Mouse (Mus musculus): ENCODE measurements around the gene 9330161L09Rik.
A peak's percentile ranks its signal among the peaks of the same experiment; 100 is the strongest.

The 9330161L09Rik gene

DNA sequence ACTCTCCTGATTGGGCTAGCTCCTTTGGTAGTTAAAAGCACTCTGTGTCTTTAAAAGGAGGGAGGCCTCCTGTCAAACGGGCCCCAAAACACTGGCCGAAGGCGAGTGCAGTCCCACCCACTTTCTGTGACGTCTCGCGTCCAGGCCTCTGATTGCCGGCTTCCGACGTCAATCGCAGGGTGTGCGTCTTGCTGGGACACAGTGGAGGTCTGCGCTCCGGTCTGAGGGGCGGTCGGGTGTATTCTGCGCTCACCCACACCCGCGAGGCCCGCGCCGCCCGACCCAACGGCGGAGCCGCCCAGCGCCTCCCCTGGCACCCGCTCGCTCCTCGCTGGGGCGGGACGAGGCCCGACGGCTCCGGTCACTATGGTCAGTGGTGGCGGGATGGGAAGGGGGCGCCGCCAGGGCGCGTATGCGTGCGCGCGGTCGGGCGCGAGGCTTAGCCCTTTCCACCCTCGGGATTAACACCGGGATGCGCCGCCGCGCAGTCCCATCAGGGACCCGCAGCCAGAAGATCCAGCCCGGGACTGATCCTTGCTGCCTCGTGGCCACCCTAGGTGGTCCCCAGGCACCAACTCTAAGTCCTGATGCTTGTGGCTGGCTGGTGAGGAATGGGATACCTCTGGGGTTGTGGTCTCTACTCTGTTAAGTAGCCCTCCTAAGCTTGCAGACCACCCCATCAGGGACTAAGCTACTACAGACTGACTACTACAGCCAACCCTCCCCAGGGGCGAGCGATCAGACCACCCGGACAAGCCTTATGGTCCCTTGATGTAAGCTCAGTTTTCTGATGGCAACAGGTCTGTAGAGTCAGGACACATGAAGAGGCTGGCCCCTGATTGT, 18.9 kb downstream of the 9330161L09Rik start, which contains the start of gene Otub2:
Otub2 (plus strand) TSS at position 178 of the 843 bp plus-strand sequence.
- peak; percentile 86 for DNase-seq (ENCODE audit: low spot score)

DNA sequence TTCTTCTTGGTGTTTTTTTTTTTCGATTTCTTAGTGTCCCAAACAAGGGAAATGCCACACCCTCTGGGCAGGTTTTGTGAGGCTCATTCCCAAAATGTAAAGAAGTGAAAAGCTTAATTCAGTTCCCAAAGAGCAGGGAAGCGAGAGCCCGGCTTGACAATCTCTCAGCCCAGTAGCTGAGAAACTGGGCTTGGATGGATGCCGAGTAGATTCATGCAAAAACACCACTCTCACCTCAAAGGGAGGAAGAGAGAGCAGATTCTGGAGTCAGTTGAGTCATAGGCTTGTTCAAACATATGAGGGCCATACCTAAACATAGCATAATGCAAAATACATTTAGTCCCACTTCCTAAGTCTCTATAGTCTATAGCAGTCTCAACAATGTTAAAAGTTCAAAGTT, 27.4 kb downstream of the 9330161L09Rik start:
- DNase-seq (ENCODE audit: low spot score) = no peak

DNA sequence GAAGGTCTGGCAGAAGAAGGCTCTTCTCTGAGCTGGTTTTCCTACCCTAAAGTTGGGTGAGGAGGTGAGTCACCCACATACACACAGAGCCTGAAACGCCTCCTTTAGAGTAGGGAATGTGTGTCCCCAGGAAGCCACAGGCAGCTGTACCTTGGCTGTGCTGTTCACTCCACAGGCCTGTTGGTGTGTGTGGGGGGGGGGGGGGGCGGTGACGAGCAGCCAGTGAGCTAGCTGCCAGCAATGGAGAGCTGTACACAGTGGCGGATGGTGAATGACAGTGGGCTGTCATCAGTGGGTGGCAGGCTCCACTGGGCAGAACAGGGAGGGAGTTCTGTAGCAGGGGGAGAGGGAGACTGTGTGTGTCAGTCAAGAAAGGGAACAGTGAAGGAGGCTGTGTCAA, 30.8 kb downstream of the 9330161L09Rik start:
- no peak for DNase-seq (ENCODE audit: low spot score)

DNA sequence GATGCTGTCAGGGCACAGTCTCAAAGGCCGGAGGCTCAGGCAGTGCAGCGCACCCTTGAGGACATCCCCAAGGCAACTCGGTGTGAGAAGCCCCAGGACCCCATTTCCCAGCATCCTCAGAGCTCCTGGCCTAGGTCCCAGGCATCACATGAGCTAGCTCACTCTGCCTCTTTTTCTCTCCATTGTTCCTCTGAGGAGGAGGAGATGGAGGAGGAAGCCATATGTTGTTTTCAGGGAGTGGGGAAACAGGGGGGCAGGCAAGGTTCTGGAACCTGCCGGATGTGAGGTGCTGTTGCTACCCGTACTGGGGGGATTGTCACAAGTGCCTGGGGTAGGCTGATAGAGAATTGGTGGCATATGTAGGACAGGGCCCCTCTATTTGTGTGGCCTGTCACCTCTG, 31.5 kb downstream of the 9330161L09Rik start:
- no peak for DNase-seq (ENCODE audit: low spot score)

DNA sequence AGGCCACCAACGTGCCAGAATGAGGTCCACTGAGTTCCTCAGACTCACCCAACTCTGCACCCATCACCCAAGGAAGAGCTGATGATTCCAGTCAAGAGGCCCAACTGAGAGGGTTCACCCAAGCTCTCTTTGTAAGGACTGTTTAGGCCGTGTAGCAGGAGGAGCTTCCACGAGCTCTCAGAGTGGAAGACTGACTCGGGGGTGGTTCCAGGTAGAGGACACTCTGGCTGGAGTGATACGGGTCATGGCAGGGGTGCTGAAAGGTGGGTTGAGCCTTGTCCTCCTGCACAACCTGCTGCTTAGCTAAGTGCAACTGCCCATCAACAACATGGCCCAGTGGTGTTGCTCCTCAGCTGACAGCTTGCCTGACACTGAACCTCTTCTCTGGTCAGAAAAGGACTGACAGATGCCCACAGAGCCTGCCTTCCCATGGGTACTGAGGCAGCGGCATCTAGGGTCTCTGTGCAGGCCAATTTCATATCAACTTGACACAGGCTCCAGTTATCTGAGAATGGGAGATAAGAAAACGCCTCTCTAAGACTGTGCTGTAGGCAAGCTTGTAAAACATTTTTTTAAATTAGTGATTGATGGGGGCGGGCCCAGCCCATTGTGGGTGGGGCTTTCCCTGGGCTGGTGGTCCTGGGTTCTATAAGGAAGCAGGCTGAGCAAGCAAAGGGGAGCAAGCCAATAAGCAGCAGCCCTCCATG, 33.9 kb downstream of the 9330161L09Rik start:
- DNase-seq (ENCODE audit: low spot score) = no peak

DNA sequence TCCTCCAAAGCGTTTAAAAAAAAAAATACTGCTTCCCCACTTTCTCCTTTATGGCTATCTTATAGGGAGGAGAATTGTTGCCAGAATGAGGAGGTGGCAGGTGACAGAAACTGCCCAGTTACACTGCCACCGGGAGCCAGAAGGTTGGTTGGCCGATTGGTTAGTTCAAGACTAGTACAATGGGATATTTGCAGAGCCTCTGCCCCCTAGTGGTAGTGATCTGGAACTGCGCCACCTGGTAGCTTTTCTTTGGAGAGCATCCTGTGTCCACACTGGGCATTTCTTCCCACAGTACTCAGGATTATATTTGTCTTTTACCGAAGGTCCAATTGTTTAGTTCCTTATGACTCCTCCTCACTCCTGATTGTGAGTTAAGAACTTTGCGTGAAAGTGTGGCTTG, 35.9 kb downstream of the 9330161L09Rik start:
- DNase-seq (ENCODE audit: low spot score) = peak; percentile 49

DNA sequence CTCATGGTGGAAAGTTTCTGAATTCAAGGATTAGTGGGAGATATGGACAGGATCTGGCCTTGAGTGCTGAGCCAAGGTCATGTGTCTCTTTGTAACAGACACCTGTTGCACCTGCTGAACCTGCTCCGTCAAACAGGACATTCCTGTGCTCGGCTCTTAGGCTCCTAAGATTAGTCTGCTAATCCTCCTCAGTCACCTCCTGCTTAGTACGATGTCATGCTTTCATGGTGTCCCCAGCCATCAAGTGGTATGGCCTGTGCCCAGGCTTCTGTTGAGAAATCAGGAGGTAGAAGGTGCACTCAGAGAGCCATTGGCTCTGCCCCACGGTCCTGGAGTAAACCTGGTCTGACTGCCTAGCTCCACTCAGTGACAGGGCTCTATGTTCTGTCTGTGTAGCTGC, 36.8 kb downstream of the 9330161L09Rik start:
- no peak for DNase-seq (ENCODE audit: low spot score)

DNA sequence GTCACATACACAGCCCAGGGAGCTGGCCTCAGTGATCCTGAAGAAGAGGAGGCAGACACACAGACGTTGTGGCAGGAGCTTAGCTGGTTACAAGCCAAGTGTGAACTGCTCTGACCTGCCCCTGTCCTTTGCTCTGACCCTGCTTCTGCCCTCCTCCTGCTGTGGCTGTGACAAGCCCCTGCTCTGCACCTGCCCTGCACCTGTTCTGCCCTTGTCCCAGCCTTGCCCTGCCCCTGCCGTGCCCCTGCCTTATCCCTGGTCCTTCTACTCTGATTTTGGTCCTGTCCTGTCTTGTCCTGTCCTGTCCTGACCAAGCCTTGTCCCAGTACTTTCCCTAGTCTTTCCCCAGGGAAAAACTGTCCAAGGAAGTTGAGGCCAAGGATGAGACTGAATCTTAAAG, 38.8 kb downstream of the 9330161L09Rik start:
- no peak for DNase-seq (ENCODE audit: low spot score)

DNA sequence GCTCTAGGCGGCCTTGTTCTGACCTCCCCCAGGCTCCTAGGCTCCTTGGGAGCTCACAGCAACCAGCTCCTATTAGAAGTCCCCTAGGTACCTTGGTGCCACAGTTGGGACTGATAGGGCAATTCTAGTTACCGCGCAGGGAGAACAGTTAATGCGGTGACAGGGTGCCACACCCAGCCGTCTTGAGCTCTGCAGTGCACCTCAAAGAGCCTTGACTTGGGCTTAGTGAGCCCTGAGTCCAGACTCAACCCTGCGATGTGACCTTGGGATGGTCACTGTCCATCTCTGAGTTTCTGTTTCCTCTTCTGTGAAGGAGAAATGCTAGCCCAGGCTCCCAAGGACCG, 39.3 kb downstream of the 9330161L09Rik start:
- no peak for DNase-seq (ENCODE audit: low spot score)

DNA sequence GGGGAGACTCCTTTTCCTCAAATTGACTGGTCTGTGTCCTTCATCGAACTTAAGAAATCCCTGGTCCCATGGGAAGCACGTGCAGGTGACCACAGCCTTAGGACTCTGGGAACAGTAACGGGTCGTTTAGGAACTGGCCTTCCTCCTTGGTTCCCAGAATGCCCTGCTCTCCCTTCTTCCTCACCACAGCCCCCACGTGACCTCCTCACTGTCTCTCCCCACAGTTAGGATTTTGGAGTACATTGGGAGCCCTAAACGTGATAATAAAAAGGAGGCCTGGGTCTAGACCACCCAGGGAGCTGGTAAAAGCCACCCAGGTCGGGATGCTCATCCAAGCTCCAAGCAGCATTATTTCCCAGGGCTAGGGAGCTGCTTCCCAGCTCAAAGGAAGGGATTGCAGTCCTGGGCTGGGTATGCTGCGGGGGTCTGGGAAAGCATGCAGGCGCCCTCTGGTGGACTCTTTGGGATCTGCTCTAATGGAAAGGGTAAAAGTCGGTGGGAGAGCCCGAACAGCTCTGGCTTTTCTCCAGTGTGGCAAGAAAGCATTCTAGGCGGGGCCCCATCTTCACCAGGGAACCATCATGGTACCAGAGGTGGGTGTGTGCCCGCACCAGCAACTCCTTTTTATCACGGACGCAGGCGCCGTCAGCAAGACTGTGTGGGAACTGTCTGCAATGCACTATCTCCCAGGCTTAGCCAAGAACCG, 39.8 kb downstream of the 9330161L09Rik start:
- DNase-seq (ENCODE audit: low spot score) = peak; percentile 45

DNA sequence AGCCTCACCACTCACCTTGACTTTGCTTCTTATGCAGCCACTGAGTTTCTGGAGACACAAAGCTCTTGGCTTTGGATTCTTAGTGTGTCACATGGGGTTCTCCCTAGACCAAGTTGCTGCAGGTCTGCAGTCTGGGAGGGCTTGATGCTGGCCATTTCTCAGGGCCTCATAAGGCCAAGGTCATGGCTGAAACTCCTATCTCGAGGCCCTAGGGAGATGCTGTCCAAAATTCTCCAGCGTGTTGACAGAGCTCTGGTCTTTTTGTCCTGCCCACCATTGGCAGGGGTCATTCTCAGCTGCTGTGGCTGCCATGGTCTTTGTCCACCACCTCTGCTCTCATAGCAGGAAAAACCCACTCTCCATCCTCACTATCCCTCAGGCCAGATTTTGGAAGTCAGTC, 40.4 kb downstream of the 9330161L09Rik start:
- DNase-seq (ENCODE audit: low spot score) = no peak

DNA sequence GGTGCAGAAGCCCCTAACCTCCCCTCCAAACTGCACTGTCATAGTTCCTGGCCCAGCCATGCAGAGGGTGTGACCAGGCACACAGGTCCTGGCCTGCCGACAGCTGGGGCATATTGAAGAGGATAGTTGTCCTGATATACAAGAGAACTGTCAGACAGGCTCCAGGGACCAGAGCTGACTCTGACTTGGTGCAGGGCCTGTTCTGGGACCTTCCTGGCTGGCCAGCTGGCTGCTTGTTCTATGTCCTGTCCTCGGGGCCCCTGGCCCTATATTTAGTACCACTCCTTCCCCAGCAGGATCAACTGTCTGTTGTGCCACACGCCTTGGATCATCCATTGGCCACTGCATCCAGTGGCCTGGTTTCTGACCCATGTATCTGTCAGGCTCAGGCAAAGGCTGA, 45.3 kb downstream of the 9330161L09Rik start:
- DNase-seq (ENCODE audit: low spot score) = no peak

DNA sequence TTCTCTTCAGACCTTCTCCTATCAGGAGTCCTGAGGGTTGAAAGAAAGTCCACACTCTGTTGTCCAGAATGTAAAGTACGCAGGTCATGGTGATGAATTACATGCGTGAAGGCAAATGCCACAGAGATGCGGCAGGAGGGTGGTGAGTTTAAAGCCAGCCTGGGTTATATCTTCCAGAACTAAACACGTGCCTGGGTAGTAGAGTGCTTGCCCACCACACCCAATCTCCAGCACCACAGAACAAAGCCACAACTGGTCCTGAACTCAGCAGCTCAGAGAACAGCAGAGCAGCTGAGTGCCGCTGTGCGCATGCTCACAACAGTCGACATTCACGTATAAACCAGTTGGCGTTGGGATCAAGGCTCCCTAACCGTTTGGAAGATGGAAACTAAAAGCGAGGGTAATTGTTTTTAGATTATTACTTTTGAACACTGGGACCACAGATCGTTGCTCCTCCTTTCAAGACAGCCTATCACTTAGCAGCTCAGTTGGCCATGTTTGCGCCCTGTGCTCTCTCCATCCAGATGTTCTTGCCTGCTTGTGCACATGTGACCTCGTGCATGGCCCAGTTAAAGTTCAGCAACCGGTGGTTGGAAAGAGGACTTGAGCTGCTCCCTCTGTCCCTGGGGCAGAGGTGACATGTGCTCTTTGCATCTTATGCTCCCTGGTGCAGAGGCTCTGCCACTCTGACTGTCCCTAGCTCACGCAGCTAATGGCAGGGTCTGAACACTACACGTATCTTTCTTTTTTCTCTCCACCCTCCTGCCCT, 45.9 kb downstream of the 9330161L09Rik start:
- no peak for DNase-seq (ENCODE audit: low spot score)

DNA sequence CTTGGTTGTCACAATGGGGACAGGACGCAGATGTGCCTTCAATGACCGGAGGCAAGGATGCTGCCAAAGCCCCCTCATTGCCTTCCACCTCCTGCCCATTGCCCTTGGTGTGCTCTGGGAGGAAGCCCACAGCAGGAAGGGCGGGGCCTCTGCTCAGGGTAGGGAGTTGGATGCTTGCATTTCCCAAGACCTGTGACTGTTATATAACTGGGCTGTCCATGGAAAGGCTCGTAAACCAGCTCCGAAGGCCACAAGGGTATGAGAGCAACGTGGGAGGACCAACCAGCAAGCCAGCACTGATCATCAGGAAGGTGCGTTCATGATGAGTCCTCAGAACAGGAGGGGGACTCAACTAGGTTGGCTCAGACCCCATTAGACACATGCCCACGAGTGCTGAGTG, 46.8 kb downstream of the 9330161L09Rik start:
- no peak for DNase-seq (ENCODE audit: low spot score)

DNA sequence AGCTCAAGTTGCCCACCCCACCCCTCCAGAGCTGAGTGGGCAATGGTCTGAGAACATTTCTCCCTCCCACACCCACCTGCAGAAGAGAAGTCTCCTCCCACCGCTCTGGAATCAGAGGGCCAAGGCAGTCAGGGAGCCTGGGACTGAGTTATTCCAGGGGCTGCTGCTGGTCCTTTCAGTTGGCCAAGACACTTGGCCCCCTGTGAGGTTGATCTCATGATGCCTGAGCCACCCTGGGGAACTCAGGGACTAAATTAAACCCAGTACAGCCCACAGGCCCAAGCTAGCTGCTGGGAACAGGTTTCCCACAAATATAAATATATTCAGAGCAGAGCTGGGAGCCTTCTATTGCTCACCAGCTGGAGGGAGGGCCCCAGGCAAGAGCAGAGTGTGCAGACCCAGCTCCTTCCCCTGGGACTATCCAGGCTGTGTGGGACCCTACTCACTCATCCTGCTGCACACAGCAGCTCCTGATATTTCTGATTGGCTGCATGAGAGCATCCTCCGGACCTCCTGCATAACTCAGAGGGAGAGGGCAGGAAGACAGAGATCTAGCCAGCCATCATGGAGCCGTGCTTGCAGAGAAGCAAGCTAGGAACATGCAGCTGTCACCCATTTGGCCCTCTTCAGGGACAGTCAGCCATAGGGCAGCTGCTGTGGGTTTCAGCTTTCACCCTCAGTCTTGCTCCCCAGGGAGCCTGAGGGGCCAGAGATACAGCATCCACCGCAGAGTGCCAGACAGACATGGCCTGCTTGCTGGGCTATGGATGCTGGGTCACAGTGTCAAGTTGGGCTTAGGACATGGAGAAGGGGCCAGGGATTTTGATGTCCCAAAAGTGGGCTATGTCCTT, 48.4 kb downstream of the 9330161L09Rik start:
- DNase-seq (ENCODE audit: low spot score) = no peak

DNA sequence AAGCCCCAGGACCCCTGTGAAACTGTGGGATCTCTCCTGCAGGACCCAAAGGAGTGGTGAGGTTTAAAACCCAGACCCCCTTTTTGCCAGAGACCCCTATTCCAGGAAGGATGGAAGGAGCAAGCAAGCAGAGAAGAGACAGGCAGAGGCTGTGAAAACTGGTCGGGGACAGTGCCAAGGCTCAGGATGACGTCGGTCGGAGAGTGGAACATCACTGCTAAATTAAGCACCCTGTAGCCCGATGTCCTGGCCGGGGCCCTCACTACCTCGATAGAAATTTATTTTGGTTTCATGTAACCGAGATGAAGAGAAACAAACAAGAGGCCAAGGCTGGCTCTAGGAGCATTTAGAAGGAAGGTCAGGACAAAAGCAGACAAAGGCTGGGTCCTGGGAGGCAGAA, 49.4 kb downstream of the 9330161L09Rik start:
- DNase-seq (ENCODE audit: low spot score) = no peak
